Mouse (Mus musculus) G1E (cell line): Measurements from ENCODE around the gene Galns. TPM values are rescaled to one million over a fixed set of nuclear protein-coding genes. Genes with fewer than 3 reads are reported as not detected.

Source experiments
- ATAC-seq: 2 replicates; pipeline ENCODE4 v1.8.0; 2016; ENCODE audit warnings: mild to moderate bottlenecking; ENCODE audit not compliant: insufficient number of reproducible peaks, poor library complexity, low FRiP score, severe bottlenecking; ENCODE audit errors: extremely low read depth
- DNase-seq: peaks from one replicate; pipeline ENCODE4 v3.0.0; 2012; ENCODE audit warnings: low spot score
- H3K27me3 ChIP-seq: 2 replicates; pipeline ENCODE4 v1.6.1; 2012; ENCODE audit warnings: mild to moderate bottlenecking, low read length, inconsistent platforms; ENCODE audit not compliant: insufficient read depth
- H3K36me3 ChIP-seq: replicated peaks from 2 replicates; pipeline ENCODE3; 2012; ENCODE audit warnings: mild to moderate bottlenecking, inconsistent platforms
- H3K4me1 ChIP-seq: 2 replicates; pipeline ENCODE4 v1.6.1; 2012; ENCODE audit warnings: low read depth, low read length, inconsistent platforms, mixed read lengths; ENCODE audit not compliant: insufficient read depth
- H3K4me3 ChIP-seq: 2 replicates; pipeline ENCODE4 v1.5.1; 2012; ENCODE audit warnings: low read depth, mild to moderate bottlenecking, inconsistent platforms, low read length, moderate library complexity, mixed read lengths
- H3K9me3 ChIP-seq: replicated peaks from 2 replicates; pipeline ENCODE4 v1.6.1; 2012; ENCODE audit warnings: inconsistent platforms
- CTCF ChIP-seq: IDR thresholded peaks from 2 replicates; pipeline ENCODE4 v1.5.1; 2012; ENCODE audit warnings: low read depth, low read length, inconsistent platforms, mixed read lengths
- GATA1 ChIP-seq: IDR thresholded peaks from 2 replicates; pipeline ENCODE4 v1.6.1; 2012; ENCODE audit warnings: borderline replicate concordance, low read length, inconsistent platforms, mixed read lengths
- GATA2 ChIP-seq: IDR thresholded peaks from 2 replicates; pipeline ENCODE4 v1.6.1; 2012; ENCODE audit warnings: low read depth, low read length, inconsistent platforms, borderline replicate concordance
- POLR2AphosphoS5 ChIP-seq: IDR thresholded peaks from 2 replicates; pipeline ENCODE4 v1.6.1; 2012; ENCODE audit warnings: low read depth, low read length, inconsistent platforms; ENCODE audit not compliant: insufficient replicate concordance
- TAL1 ChIP-seq: conservative IDR thresholded peaks from 2 replicates; pipeline ENCODE4 v1.6.1; 2012; ENCODE audit warnings: low read depth, low read length, inconsistent platforms, mixed read lengths
- polyA plus RNA-seq: library from polyadenylated mRNA; stranded (reverse); fragments of >175 nt; gene quantifications from 2 replicates; pipeline ENCODE4 v1.2.3, GENCODE M21; 2012
- total RNA-seq, 2 experiments: library from RNA; stranded (forward) in 1 of 2; stranded (reverse) in 1 of 2; fragments of 200-1000 nt in 1 of 2; fragments of >200 nt in 1 of 2; fragmentation: Nextera tagmentation in 1 of 2; gene quantifications; 2 replicates each; pipeline ENCODE4 v1.2.3; 2014 to 2017

Gene Galns
- total and polyA plus RNA-seq, 3 experiments: 3.0 to 7.9 (median 6.0) TPM

GRCm38 (mm10) chr8:122548331-122548730 lies 62.9 kb downstream of the Galns start:
- Histone ChIP-seq H3K4me3 (peak overlapping the region; percentile 86), H3K9me3 (0 out of 2 replicates have a peak, but pooled peaks cover 2% of the 10 kb centered on the region), H3K4me1 (peaks cover 79% of the 10 kb centered on the region), H3K27me3 (no peaks in the 10 kb centered on the region), H3K36me3 (peaks cover 51% of the 10 kb centered on the region)
- TF ChIP-seq GATA2 (no peak), POLR2AphosphoS5 (no peak), TAL1 (no peak), GATA1 (no peak), CTCF (no peak)
- no peak for DNase-seq
- no peak for ATAC-seq

GRCm38 (mm10) chr8:122547815-122548214 lies 63.4 kb downstream of the Galns start:
- peak; percentile 76 for ATAC-seq
- 0 out of 2 replicates have a peak, but pooled peaks cover 2% of the 10 kb centered on the region for H3K9me3 ChIP-seq
- TF ChIP-seq GATA1: no peak
- no peak for TF ChIP-seq GATA2
- no peak for TF ChIP-seq CTCF
- TF ChIP-seq TAL1: no peak
- no peak for TF ChIP-seq POLR2AphosphoS5
- peak; percentile 86 for DNase-seq
- peaks cover 82% of the 10 kb centered on the region for H3K4me1 ChIP-seq
- H3K4me3 ChIP-seq: peak overlapping the region; percentile 86
- H3K27me3 ChIP-seq: no peaks in the 10 kb centered on the region
- peaks cover 56% of the 10 kb centered on the region for H3K36me3 ChIP-seq

GRCm38 (mm10) chr8:122546811-122547453 lies 64.3 kb downstream of the Galns start:
- ATAC-seq: no peak
- DNase-seq: no peak
- Histone ChIP-seq H3K4me3 (peak overlapping the region; percentile 86), H3K4me1 (peaks cover 88% of the 10 kb centered on the region), H3K9me3 (0 out of 2 replicates have a peak, but pooled peaks cover 2% of the 10 kb centered on the region), H3K36me3 (peaks cover 65% of the 10 kb centered on the region), H3K27me3 (no peaks in the 10 kb centered on the region)
- TF ChIP-seq GATA1: no peak
- TF ChIP-seq POLR2AphosphoS5: no peak
- TF ChIP-seq CTCF: no peak
- no peak for TF ChIP-seq TAL1
- no peak for TF ChIP-seq GATA2

- H3K27me3 ChIP-seq: no peaks in the 10 kb centered on the region
- 0 out of 2 replicates have a peak, but pooled peaks cover 2% of the 10 kb centered on the region for H3K9me3 ChIP-seq
- H3K36me3 ChIP-seq: peaks cover 72% of the 10 kb centered on the region
- H3K4me1 ChIP-seq: peaks cover 89% of the 10 kb centered on the region
- DNase-seq (peak; percentile 81), ATAC-seq (peak; percentile 62)
- peak overlapping the region; percentile 86; the same call in 1 of the 2 replicates for H3K4me3 ChIP-seq
- no peak for TF ChIP-seq CTCF
- no peak for TF ChIP-seq GATA2
- no peak for TF ChIP-seq TAL1
- TF ChIP-seq GATA1: no peak
- no peak for TF ChIP-seq POLR2AphosphoS5
Measured at GRCm38 (mm10) chr8:122546066-122546755, 65.1 kb downstream of the Galns start.

- Histone ChIP-seq H3K36me3 (peaks cover 83% of the 10 kb centered on the region), H3K27me3 (no peaks in the 10 kb centered on the region), H3K9me3 (peaks cover 4% of the 10 kb centered on the region), H3K4me3 (no peak overlapping the region), H3K4me1 (peaks cover 93% of the 10 kb centered on the region)
- ATAC-seq: no peak
- DNase-seq: no peak
- TF ChIP-seq GATA2: no peak
- TF ChIP-seq TAL1: no peak
- no peak for TF ChIP-seq CTCF
- no peak for TF ChIP-seq GATA1
Measured at GRCm38 (mm10) chr8:122544138-122544537, 67.1 kb downstream of the Galns start.

GRCm38 (mm10) chr8:122538310-122539076 lies 72.8 kb downstream of the Galns start:
- H3K4me3 ChIP-seq: peak overlapping the region; percentile 33; the same call in 1 of the 2 replicates

More at GRCm38 (mm10) chr8:122538310-122539076, 72.8 kb downstream of the Galns start:
- DNase-seq (no peak), ATAC-seq (no peak)
- peaks cover 71% of the 10 kb centered on the region for H3K36me3 ChIP-seq
- TF ChIP-seq GATA1 (no peak), POLR2AphosphoS5 (no peak), TAL1 (peak; percentile 9; the same call in 1 of the 2 replicates)
- no peaks in the 10 kb centered on the region for H3K27me3 ChIP-seq
- peaks cover 11% of the 10 kb centered on the region for H3K9me3 ChIP-seq
- peaks cover 84% of the 10 kb centered on the region for H3K4me1 ChIP-seq
